Mouse (Mus musculus) erythroid progenitor cell, adult 5-6 weeks (primary cell): Measurements from ENCODE around the gene Dppa3. TPM values are rescaled to one million over a fixed set of nuclear protein-coding genes. Genes with fewer than 3 reads are reported as not detected.
A peak's percentile ranks its signal among the peaks of the same experiment; 100 is the strongest.
"Not testable (repeated sequence)": the region's sequence is repeated elsewhere in the genome, so short reads cannot be mapped to it uniquely, and the experiment has no call there.

Experiments
- ATAC-seq: replicated peaks from 2 replicates; pipeline ENCODE4 v1.8.0; 2016; ENCODE audit warnings: moderate number of reproducible peaks, mild to moderate bottlenecking, moderate TSS enrichment, inconsistent platforms; ENCODE audit not compliant: poor library complexity, low FRiP score, severe bottlenecking
- total RNA-seq, 2 experiments: library from RNA; stranded (forward) in 1 of 2; stranded (reverse) in 1 of 2; fragments of 150-400 nt in 1 of 2; fragments of 186-747, 209-891 nt in 1 of 2; gene quantifications; 2 replicates each; pipeline versions ENCODE4 v1.2.3 to v1.2.4; 2015 to 2017; ENCODE audit warnings: low replicate concordance in 2 of 2

Gene Dppa3
- total RNA-seq, 2 experiments from 2014 or later, result not detected

- ATAC-seq, result peak; percentile 28; the same call in 1 of the 2 replicates
Observed at GRCm38 (mm10) chr6:122608434-122609376, 17.5 kb upstream of the Dppa3 start.

- peak; percentile 39; the same call in 1 of the 2 replicates for ATAC-seq
Observed at GRCm38 (mm10) chr6:122609377-122609728, 16.9 kb upstream of the Dppa3 start.

GRCm38 (mm10) chr6:122609771-122610170, 16.4 kb upstream of the Dppa3 start, which contains the start of gene Gdf3:
TSS of gene Gdf3 (minus strand) at chr6:122610087.
- peak; percentile 74 for ATAC-seq

- no peak for ATAC-seq
Observed at GRCm38 (mm10) chr6:122612426-122612825, 13.8 kb upstream of the Dppa3 start.

GRCm38 (mm10) chr6:122614047-122614446, 12.2 kb upstream of the Dppa3 start:
- ATAC-seq, result no peak

GRCm38 (mm10) chr6:122616022-122616421, 10.2 kb upstream of the Dppa3 start:
- ATAC-seq, result no peak

- ATAC-seq, result no peak
Observed at GRCm38 (mm10) chr6:122621066-122621465, 5.1 kb upstream of the Dppa3 start.

GRCm38 (mm10) chr6:122624480-122624879, 1.7 kb upstream of the Dppa3 start:
- no peak for ATAC-seq

GRCm38 (mm10) chr6:122625156-122625555, 1.1 kb upstream of the Dppa3 start:
- ATAC-seq, result no peak

- ATAC-seq, result no peak
Observed at GRCm38 (mm10) chr6:122627469-122628108, 1.4 kb downstream of the Dppa3 start.

GRCm38 (mm10) chr6:122633411-122633810, 7.2 kb downstream of the Dppa3 start:
- ATAC-seq, result no peak

- ATAC-seq, result no peak
Observed at GRCm38 (mm10) chr6:122635315-122635714, 9.1 kb downstream of the Dppa3 start.

- no peak for ATAC-seq
Observed at GRCm38 (mm10) chr6:122636666-122637065, 10.5 kb downstream of the Dppa3 start.

GRCm38 (mm10) chr6:122637566-122637965, 11.4 kb downstream of the Dppa3 start:
- ATAC-seq, result not testable (repeated sequence)

GRCm38 (mm10) chr6:122644196-122644595, 18.0 kb downstream of the Dppa3 start:
- not testable (repeated sequence) for ATAC-seq

GRCm38 (mm10) chr6:122649903-122650302, 23.7 kb downstream of the Dppa3 start:
- no peak for ATAC-seq

GRCm38 (mm10) chr6:122650398-122650980, 24.3 kb downstream of the Dppa3 start:
- no peak for ATAC-seq

- ATAC-seq, result no peak
Observed at GRCm38 (mm10) chr6:122654301-122654700, 28.1 kb downstream of the Dppa3 start.

GRCm38 (mm10) chr6:122657630-122658029, 31.4 kb downstream of the Dppa3 start:
- no peak for ATAC-seq

- no peak for ATAC-seq
Observed at GRCm38 (mm10) chr6:122659567-122659966, 33.4 kb downstream of the Dppa3 start.
